Mouse (Mus musculus): ENCODE measurements around the gene Il20.

Il20 gene

GRCm38 (mm10) chr1:130865541-130866221 lies 45.6 kb downstream of the Il20 start, which contains the start of gene Fcmr:
Gene Fcmr (plus strand): TSS chr1:130865669.
- in situ Hi-C loops (cut with MboI, MseI), result no loop called here

GRCm38 (mm10) chr1:130864741-130865140 lies 46.5 kb downstream of the Il20 start:
- in situ Hi-C loops (cut with MboI, MseI), result no loop called here

DNA sequence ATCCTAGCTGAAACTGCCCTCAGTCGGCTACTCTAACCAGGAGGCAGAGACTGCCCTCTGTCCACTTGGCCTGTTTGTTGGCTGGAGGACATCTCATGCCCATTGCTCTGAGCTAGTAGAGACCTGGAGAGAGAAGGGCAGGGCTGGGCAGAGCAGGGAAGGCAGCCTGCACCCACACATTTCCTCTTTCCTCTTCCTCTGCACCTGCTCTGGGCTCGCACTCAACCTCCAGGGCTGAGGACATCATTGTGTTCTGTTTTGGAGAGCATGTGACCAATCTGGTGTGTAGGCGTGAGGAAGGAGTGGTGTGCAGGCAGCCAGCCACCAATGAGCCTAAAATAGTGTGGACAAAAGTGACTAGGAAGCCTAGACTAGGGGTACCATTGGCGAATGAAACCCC lies 47.0 kb downstream of the Il20 start:
- in situ Hi-C loops (cut with MboI, MseI), result no loop called here

DNA sequence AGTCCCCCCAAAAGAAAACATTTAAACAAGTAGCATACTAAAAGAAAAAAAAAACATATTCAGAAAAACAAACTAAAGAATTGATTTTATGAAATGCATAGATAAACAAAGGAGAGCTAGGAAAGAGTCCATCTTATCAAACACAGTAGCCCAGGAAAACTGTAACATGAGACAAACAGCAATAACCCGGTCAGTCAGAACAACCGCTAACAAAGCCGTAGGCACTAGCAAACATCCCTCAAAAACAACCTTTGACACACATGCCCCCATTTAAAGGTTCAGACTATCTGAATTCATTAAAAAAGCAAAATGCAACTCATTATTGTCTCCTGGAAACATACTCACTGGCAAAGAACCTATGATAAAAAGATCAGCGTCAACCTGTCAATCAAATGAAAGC lies 53.8 kb downstream of the Il20 start:
- in situ Hi-C loops (cut with MboI, MseI), result no loop called here

All from regulatory T cell (primary cell).